Mouse (Mus musculus): ENCODE results near the gene Reps1.

Gene Reps1

DNA sequence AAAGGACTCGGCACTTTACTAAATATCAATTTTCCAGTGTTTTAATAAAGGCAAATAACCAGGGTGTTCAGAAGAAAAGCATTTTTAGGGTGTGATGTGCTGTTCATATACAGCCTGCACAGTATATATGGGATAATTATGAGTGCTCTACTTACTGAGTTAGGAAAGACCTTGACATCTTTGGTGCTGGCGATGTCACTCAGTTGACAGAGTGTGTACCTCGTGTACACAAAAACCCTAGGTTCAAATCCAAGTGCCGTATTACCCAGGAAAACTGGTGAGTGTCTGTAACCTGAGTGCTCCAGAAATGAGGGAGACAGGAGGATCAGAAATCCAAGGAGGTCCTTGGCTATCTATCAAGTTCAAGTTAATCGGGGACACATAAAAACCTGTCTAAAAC lies 84.0 kb downstream of the Reps1 start:
- no peak for DNase-seq (ENCODE audit: low spot score)

DNA sequence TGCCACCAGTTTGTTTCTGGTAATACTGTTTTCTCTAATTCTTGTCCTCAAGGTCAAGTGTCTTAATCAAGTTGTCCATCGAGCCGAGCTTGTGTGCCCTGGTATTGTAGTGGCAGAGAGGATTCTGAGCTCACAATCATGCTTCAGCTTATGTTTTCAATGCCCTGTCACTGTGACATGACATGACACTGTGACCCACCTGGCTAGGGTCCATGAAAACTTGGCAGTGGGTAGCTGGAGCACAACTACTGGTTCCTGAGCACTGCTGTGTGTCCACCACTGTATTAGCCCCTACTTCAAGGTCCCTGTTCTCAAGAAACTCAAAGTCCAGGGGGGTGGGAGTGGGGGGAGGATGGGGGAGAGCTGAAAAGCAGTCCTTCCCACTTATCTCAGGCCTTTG lies 85.7 kb downstream of the Reps1 start:
- no peak for DNase-seq (ENCODE audit: low spot score)

DNA sequence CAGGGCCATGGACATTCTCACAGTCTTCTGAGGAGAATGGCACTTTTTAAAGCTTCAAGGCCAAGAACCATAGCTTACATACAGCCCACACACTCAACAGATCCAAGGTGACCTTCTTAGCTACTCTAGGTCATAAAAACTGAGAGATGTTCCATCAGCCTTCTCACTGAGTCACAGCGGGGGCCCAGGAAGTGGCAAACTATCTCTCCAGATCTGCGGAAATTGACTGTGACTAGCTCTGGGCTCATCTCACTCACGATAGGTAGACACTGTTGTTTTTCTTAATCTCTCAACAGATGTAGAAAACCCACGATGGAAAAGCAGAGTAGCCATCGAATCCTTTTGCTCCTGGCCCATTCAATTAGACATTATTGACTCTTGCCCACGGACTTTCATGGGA lies 86.6 kb downstream of the Reps1 start:
- no peak for DNase-seq (ENCODE audit: low spot score)

DNA sequence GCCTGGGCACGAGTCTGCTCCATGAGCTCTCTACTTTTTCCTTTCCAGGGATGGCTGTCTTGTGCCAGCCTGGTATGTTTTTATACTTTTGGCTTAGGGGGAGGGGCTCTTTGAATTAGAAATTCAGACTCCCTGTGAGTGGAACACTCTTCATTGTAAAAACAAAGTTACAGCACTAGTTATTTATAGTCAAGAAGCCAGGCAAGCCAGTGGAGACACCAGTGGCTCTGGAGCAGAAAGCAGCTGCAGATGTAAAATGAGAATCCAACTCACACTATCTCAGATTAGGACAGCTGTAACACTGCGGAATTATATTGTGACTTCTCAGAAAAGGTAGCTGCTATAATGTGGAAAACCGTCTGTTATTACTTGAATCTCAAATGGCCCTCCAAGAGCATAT lies 91.6 kb downstream of the Reps1 start:
- DNase-seq (ENCODE audit: low spot score) = no peak

DNA sequence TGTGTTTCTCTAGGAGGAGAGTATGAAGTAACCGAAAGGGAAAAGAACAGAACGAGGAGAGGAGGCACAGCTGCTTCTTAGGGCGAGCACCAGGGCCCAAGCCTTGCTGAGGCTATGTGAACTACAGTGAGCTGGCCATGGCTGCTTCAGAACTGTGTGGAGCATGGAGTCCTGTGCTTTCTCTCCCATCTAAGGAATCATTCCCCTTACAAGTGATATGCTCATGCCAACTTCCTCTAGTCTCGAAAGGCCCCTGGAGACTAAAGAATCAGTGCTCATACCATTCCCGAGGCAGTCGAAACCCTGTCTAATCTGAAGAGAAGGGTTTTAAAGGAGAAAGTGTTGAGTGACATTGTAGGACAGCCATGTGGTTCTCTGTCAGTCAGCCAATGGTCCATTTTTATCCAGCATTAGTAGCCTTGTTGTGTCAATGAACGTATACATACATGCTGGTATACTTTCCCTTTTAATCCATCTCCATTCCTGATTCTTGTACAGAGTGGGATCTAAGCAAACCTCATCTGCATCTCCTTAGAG lies 106.8 kb downstream of the Reps1 start:
- no peak for DNase-seq (ENCODE audit: low spot score)

Data from testis, postnatal 14 days (tissue).